Mouse (Mus musculus): Measurements from ENCODE around the gene Cldn19.
A peak's percentile ranks its signal among the peaks of the same experiment; 100 is the strongest.
"Not testable (repeated sequence)": the region's sequence is repeated elsewhere in the genome, so short reads cannot be mapped to it uniquely, and the experiment has no call there.

Cldn19 gene

GRCm38 (mm10) chr4:119252025-119252808 lies 3.0 kb upstream of the Cldn19 start:
- no peak for DNase-seq (ENCODE audit: low spot score in 2 of 2)

GRCm38 (mm10) chr4:119254012-119254618 lies 1.1 kb upstream of the Cldn19 start:
- no peak for DNase-seq (ENCODE audit: low spot score in 2 of 2)

- no peak for DNase-seq (ENCODE audit: low spot score in 2 of 2)
These were observed 1.9 kb downstream of the Cldn19 start for GRCm38 (mm10) chr4:119257083-119257482.

GRCm38 (mm10) chr4:119259344-119260254 lies 4.4 kb downstream of the Cldn19 start:
- DNase-seq (ENCODE audit: low spot score in 2 of 2): no peak

GRCm38 (mm10) chr4:119261087-119261713 lies 6.0 kb downstream of the Cldn19 start:
- no peak for DNase-seq (ENCODE audit: low spot score in 2 of 2)

GRCm38 (mm10) chr4:119262483-119262882 lies 7.3 kb downstream of the Cldn19 start:
- DNase-seq (ENCODE audit: low spot score in 2 of 2): no peak

- no peak for DNase-seq (ENCODE audit: low spot score in 2 of 2)
These were observed 8.2 kb downstream of the Cldn19 start for GRCm38 (mm10) chr4:119263459-119263858.

GRCm38 (mm10) chr4:119266606-119267005 lies 11.4 kb downstream of the Cldn19 start:
- DNase-seq (ENCODE audit: low spot score in 2 of 2): no peak

- DNase-seq (ENCODE audit: low spot score in 2 of 2): no peak
These were observed 19.4 kb downstream of the Cldn19 start for GRCm38 (mm10) chr4:119274627-119275026.

GRCm38 (mm10) chr4:119275226-119275625 lies 20.0 kb downstream of the Cldn19 start:
- no peak for DNase-seq (ENCODE audit: low spot score in 2 of 2)

GRCm38 (mm10) chr4:119275726-119276125 lies 20.5 kb downstream of the Cldn19 start:
- no peak for DNase-seq (ENCODE audit: low spot score in 2 of 2)

GRCm38 (mm10) chr4:119278784-119279183 lies 23.6 kb downstream of the Cldn19 start:
- DNase-seq (ENCODE audit: low spot score in 2 of 2): not testable (repeated sequence)

GRCm38 (mm10) chr4:119284861-119285260 lies 29.6 kb downstream of the Cldn19 start:
- no peak for DNase-seq (ENCODE audit: low spot score in 2 of 2)

- DNase-seq (ENCODE audit: low spot score in 2 of 2): no peak
These were observed 30.1 kb downstream of the Cldn19 start for GRCm38 (mm10) chr4:119285336-119285735.

- no peak for DNase-seq (ENCODE audit: low spot score in 2 of 2)
These were observed 36.7 kb downstream of the Cldn19 start for GRCm38 (mm10) chr4:119291921-119292320.

GRCm38 (mm10) chr4:119292771-119293573 lies 37.8 kb downstream of the Cldn19 start:
- DNase-seq (ENCODE audit: low spot score in 2 of 2): peak; percentile 10 to 40

GRCm38 (mm10) chr4:119293574-119294258 lies 38.5 kb downstream of the Cldn19 start:
- DNase-seq (ENCODE audit: low spot score in 2 of 2): peak; percentile 20

- DNase-seq (ENCODE audit: low spot score in 2 of 2): peak; percentile 98 to 99
These were observed 39.4 kb downstream of the Cldn19 start, which contains the start of gene Ybx1 for GRCm38 (mm10) chr4:119294415-119295133. Gene Ybx1, minus strand, starts transcription at chr4:119294604.

- DNase-seq (ENCODE audit: low spot score in 2 of 2): no peak
These were observed 39.9 kb downstream of the Cldn19 start for GRCm38 (mm10) chr4:119295134-119295453.

- DNase-seq (ENCODE audit: low spot score in 2 of 2): no peak
These were observed 42.1 kb downstream of the Cldn19 start for GRCm38 (mm10) chr4:119297361-119297760.
